Mouse (Mus musculus): Measurements from ENCODE around the gene Nat8f1. TPM values are rescaled to one million over a fixed set of nuclear protein-coding genes. Genes with fewer than 3 reads are reported as not detected.
"Not testable (repeated sequence)": the region's sequence is repeated elsewhere in the genome, so short reads cannot be mapped to it uniquely, and the experiment has no call there.

Gene Nat8f1
- 18.1 and 19.0 TPM in 2 replicates for polyA plus RNA-seq (2015; fragmentation: Nextera tagmentation; extraction: Ambion mirVana)

GRCm38 (mm10) chr6:85915539-85916513 is at the start of gene Nat8f1:
Nat8f1 (minus strand) TSS chr6:85915687.
- Histone ChIP-seq H3K9ac (ENCODE audit: low read depth, low read length) (peak within 1 kb of the TSS; percentile 58), H3K4me2 (replicated peaks; ENCODE audit: low read depth) (peak within 1 kb of the TSS; percentile 74), H3K4me3 (ENCODE audit: low read depth, low read length) (peak within 1 kb of the TSS; percentile 65), H3K27ac (ENCODE audit: low read depth, low read length) (peak within 1 kb of the TSS; percentile 89)
- H3K4me1 ChIP-seq (replicated peaks; ENCODE audit: control insufficient read depth, insufficient read depth, low read length); H3K9me3 ChIP-seq (ENCODE audit: control insufficient read depth); H3K27me3 ChIP-seq (replicated peaks; ENCODE audit: control insufficient read depth, insufficient read depth, low read length); H3K36me3 ChIP-seq (ENCODE audit: control insufficient read depth, insufficient read depth): not testable (repeated sequence)
- under 1% methylated on average over 59 of the region's 61 CpGs for WGBS
- peak; percentile 95 for ATAC-seq
- peak; percentile 83 for TF ChIP-seq CTCF (IDR thresholded peaks at IDR 0.05; ENCODE audit: low read depth)

- Histone ChIP-seq H3K4me1 (replicated peaks; ENCODE audit: control insufficient read depth, insufficient read depth, low read length) (peaks cover 5% of the 10 kb centered on the region; the same call in 1 of the 2 replicates), H3K4me2 (replicated peaks; ENCODE audit: low read depth) (peak within 1 kb of the TSS; percentile 70), H3K9me3 (ENCODE audit: control insufficient read depth) (no peaks in the 10 kb centered on the region), H3K36me3 (ENCODE audit: control insufficient read depth, insufficient read depth) (peaks cover 13% of the 10 kb centered on the region), H3K27ac (ENCODE audit: low read depth, low read length) (peak within 1 kb of the TSS; percentile 99), H3K9ac (ENCODE audit: low read depth, low read length) (peak within 1 kb of the TSS; percentile 94), H3K4me3 (ENCODE audit: low read depth, low read length) (peak within 1 kb of the TSS; percentile 90), H3K27me3 (replicated peaks; ENCODE audit: control insufficient read depth, insufficient read depth, low read length) (no peaks in the 10 kb centered on the region)
- under 1% methylated on average over 69 of the region's 70 CpGs for WGBS
- peak; percentile 97 for ATAC-seq
- peak; percentile 18; the same call in 1 of the 2 replicates for TF ChIP-seq CTCF (IDR thresholded peaks at IDR 0.05; ENCODE audit: low read depth)
These were observed 45.9 kb upstream of the Nat8f1 start, which contains the start of gene Dusp11 for GRCm38 (mm10) chr6:85961101-85962091. Dusp11 (minus strand) TSS chr6:85961667.

- Histone ChIP-seq H3K9ac (ENCODE audit: low read depth, low read length) (no peak overlapping the region), H3K4me1 (replicated peaks; ENCODE audit: control insufficient read depth, insufficient read depth, low read length) (peaks cover 5% of the 10 kb centered on the region; the same call in 1 of the 2 replicates), H3K27ac (ENCODE audit: low read depth, low read length) (no peak overlapping the region), H3K4me2 (replicated peaks; ENCODE audit: low read depth) (no peak overlapping the region), H3K4me3 (ENCODE audit: low read depth, low read length) (no peak overlapping the region), H3K36me3 (ENCODE audit: control insufficient read depth, insufficient read depth) (peaks cover 43% of the 10 kb centered on the region), H3K27me3 (replicated peaks; ENCODE audit: control insufficient read depth, insufficient read depth, low read length) (no peaks in the 10 kb centered on the region), H3K9me3 (ENCODE audit: control insufficient read depth) (no peaks in the 10 kb centered on the region)
- WGBS, result 66% methylated on average over 3 of the region's 3 CpGs
- TF ChIP-seq CTCF (IDR thresholded peaks at IDR 0.05; ENCODE audit: low read depth), result no peak
- ATAC-seq, result no peak
These were observed 42.1 kb upstream of the Nat8f1 start for GRCm38 (mm10) chr6:85957581-85957980.

DNA sequence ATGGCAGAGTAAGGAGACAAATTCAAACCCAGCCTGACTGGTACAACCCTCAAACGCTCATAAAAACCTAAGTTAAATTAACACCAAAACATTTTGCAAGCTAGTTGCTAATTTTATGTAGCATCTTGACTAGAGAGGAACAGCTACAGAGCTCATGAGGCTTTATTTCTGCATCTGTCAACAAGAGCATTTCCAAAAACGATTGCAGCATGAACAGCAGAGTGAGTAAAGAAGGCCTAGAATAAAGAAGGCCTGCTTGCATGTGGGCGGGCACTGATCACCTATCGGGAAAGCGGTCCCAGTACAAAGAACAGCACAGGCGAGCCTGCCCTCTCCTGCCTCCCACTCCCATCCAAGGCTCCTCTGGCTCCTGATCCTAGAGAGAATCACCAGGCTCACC is 33.1 kb upstream of the Nat8f1 start:
- H3K27me3 ChIP-seq (replicated peaks; ENCODE audit: control insufficient read depth, insufficient read depth, low read length), result no peaks in the 10 kb centered on the region
- no peak overlapping the region for H3K9ac ChIP-seq (ENCODE audit: low read depth, low read length)
- H3K4me3 ChIP-seq (ENCODE audit: low read depth, low read length), result no peak overlapping the region
- ATAC-seq, result no peak
- 87% methylated on average over 6 of the region's 6 CpGs for WGBS
- H3K4me1 ChIP-seq (replicated peaks; ENCODE audit: control insufficient read depth, insufficient read depth, low read length), result no peaks in the 10 kb centered on the region
- TF ChIP-seq CTCF (IDR thresholded peaks at IDR 0.05; ENCODE audit: low read depth), result no peak
- peaks cover 87% of the 10 kb centered on the region for H3K36me3 ChIP-seq (ENCODE audit: control insufficient read depth, insufficient read depth)
- no peaks in the 10 kb centered on the region for H3K9me3 ChIP-seq (ENCODE audit: control insufficient read depth)
- H3K27ac ChIP-seq (ENCODE audit: low read depth, low read length), result no peak overlapping the region
- no peak overlapping the region for H3K4me2 ChIP-seq (replicated peaks; ENCODE audit: low read depth)

- H3K4me3 ChIP-seq (ENCODE audit: low read depth, low read length), result no peak overlapping the region
- 89% methylated on average over 3 of the region's 3 CpGs for WGBS
- H3K9me3 ChIP-seq (ENCODE audit: control insufficient read depth), result no peaks in the 10 kb centered on the region
- no peak for ATAC-seq
- H3K27me3 ChIP-seq (replicated peaks; ENCODE audit: control insufficient read depth, insufficient read depth, low read length), result no peaks in the 10 kb centered on the region
- peaks cover 47% of the 10 kb centered on the region for H3K36me3 ChIP-seq (ENCODE audit: control insufficient read depth, insufficient read depth)
- TF ChIP-seq CTCF (IDR thresholded peaks at IDR 0.05; ENCODE audit: low read depth), result no peak
- no peak overlapping the region for H3K27ac ChIP-seq (ENCODE audit: low read depth, low read length)
- H3K9ac ChIP-seq (ENCODE audit: low read depth, low read length), result no peak overlapping the region
- 0 out of 2 replicates have a peak, but pooled peaks cover under 1% of the 10 kb centered on the region for H3K4me1 ChIP-seq (replicated peaks; ENCODE audit: control insufficient read depth, insufficient read depth, low read length)
- H3K4me2 ChIP-seq (replicated peaks; ENCODE audit: low read depth), result no peak overlapping the region
These were observed 27.0 kb upstream of the Nat8f1 start for GRCm38 (mm10) chr6:85942469-85942868.
